Mouse (Mus musculus): Measurements from ENCODE around the gene Rnf5. TPM values are rescaled to one million over a fixed set of nuclear protein-coding genes. Genes with fewer than 3 reads are reported as not detected.

Rnf5 gene
- total RNA-seq, 2 experiments from 2014 or later: 72.1 to 80.3 TPM

DNA sequence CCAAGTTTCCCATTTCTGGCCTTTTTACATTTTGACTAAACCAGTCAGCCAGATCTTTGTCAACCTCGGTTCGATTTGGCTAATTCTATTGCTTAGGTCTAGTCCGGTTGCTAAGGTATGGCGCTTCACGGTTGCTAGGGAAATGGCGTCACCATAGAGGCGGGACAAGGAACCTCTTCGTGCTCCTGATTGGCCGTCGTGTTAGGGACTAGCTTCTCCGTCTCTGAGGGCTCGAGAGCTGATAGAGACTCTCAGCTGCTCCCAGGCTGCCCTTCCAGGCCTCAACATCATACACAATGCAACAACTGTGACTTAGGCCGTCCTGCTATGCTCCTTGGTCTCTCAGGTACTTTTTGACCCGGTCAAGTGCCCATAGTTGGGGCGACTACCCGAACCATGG, 41.1 kb upstream of the Rnf5 start, which contains the start of gene Fkbpl:
TSS of gene Fkbpl (plus strand) at position 157 of the 400 bp plus-strand sequence.
- Histone ChIP-seq H3K27ac (peak within 1 kb of the TSS; percentile 91), H3K4me3 (peak within 1 kb of the TSS; percentile 76)
- TF ChIP-seq CTCF (conservative IDR thresholded peaks at IDR 0.05): no peak
- DNase-seq (ENCODE audit: low spot score in 2 of 2): peak; percentile 98

DNA sequence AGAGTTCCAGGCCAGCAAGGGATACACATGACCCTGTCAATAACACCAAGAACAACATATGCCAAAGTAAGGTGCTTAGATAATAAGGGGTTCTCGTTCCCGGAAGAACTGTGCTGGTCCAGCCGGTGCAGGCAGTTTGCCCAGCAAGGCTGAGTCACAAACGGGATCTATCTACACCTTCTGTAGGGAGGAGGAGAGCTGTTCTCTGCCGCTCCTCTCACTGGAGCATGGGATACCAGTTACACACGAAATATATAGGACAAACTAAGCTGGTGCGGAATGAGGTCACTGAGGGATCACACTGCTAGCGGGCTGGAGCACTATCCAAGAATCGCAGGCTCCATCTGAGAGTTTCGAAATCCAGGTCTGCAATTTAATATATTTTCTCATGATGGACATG, 40.5 kb upstream of the Rnf5 start:
- no peak for TF ChIP-seq CTCF (conservative IDR thresholded peaks at IDR 0.05)
- H3K4me3 ChIP-seq: no peak overlapping the region
- no peak for DNase-seq (ENCODE audit: low spot score in 2 of 2)
- peak overlapping the region; percentile 91 for H3K27ac ChIP-seq

DNA sequence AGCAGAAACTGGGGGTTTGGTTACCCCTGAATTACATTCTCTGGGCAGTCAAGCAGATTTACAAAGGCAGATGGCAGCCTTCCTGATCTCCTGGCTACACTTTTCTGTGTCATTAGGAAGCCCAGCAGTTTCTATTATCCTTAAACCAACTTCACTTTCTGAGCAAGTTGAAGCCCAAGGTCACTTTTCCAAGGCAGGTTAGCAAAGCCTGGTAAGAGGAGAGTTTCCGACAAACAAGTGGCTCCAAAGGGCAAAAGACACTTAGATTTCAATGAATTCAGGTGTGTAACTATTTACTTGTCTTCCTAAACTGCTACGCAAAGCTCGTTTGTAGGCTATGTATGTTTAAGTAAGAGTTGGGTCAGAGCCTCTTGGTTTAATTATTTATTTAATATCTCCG, 39.9 kb upstream of the Rnf5 start:
- no peak for TF ChIP-seq CTCF (conservative IDR thresholded peaks at IDR 0.05)
- DNase-seq (ENCODE audit: low spot score in 2 of 2): no peak
- H3K27ac ChIP-seq: no peak overlapping the region
- H3K4me3 ChIP-seq: no peak overlapping the region

DNA sequence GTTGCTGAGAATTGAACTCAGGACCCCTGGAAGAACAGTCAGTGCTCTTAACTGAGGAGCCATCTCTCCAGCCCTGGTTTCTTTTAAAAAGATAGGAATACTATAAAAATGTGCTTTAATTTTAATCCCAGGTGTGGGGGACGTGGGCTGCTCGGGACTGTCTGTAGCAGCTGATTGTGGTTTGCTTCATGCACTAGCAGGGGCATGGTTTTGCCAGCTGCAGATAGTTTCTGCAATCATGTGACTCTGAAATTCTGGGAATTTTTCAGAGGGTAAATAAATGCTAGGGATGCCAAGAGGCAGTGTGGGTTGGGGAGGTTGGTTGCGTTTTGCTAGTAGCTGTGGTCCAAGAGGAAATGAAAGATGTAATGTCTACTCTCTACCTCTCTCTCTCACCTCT, 38.5 kb upstream of the Rnf5 start:
- no peak for TF ChIP-seq CTCF (conservative IDR thresholded peaks at IDR 0.05)
- peak overlapping the region; percentile 93 for H3K27ac ChIP-seq
- no peak overlapping the region for H3K4me3 ChIP-seq
- no peak for DNase-seq (ENCODE audit: low spot score in 2 of 2)

DNA sequence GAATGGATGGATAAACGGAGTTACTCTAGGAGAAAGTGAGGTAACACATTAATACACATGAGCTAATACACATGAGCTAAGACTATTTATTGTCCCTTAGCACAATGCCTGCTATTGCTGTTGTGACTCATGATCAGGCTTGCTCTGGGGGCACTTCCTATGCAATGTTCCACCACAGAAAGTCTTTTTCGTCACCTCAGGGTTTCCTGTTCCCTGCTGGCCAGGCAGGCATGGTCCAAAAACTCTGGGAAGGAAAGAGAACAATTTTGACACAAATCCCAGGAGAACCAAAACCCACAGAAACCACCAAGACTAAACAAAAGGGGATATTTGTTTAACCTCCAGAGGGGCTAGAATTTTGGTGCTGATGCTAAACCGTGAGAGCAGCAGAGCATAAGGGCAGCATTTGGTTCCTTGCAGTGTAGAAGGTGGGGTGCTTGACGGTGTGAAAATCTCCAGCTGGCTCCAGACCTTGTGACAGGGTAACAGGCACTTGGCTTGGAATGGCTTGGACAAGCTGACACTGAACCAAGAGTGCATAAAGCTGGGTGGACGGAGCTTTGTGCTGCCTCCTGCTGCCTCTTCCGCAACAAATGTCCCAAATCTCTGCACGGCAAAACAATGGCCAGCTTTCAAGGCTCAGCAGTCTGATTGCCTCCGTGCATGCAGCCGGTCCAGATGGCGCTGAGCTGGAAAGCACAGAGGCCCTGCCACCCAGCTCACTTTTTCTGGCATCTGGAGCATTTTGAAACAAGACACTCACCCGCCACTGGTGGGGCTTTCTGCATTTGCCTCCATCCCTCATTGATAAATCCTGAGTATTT, 37.5 kb upstream of the Rnf5 start:
- no peak for DNase-seq (ENCODE audit: low spot score in 2 of 2)
- no peak overlapping the region for H3K4me3 ChIP-seq
- H3K27ac ChIP-seq: peak overlapping the region; percentile 93
- TF ChIP-seq CTCF (conservative IDR thresholded peaks at IDR 0.05): peak; percentile 31

DNA sequence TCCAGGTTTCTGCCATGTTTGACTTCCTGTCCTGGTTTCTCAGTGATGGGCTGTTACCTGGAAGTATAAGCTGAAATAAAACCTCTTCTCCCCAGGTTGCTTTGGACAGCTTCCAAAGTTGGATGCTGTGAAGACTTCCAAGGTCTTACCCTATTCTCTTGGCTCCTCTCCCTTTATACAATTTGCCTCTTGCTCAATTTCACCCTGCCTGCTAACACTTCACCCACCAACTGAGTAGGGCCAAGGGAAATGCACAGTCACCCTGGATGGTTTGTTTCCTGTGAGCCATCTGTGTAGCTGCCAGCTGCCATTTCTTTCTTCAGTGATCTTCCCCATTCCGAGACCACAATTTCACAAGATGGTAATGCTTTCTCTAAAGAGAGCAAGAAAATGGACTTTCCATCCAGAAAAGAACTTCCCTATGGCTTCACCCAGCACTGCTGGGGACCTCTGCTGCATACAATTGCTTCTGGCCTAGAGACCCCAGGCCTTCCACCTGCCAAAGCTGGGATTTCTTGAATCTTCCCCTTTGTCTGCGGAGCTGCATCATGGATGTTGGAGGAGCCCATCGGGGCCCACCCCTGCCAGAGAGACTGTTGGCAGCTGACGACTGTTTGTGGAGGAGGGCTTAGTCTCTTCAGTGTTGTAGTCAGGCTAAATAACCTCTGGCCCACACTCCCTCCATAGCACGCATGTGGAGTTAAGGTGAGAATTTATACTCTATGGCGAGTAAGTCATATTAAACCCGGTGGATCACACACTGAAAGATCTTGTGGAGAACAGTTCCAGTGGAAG, 36.2 kb upstream of the Rnf5 start:
- no peak for TF ChIP-seq CTCF (conservative IDR thresholded peaks at IDR 0.05)
- no peak for DNase-seq (ENCODE audit: low spot score in 2 of 2)
- peak overlapping the region; percentile 93 for H3K27ac ChIP-seq
- no peak overlapping the region for H3K4me3 ChIP-seq

DNA sequence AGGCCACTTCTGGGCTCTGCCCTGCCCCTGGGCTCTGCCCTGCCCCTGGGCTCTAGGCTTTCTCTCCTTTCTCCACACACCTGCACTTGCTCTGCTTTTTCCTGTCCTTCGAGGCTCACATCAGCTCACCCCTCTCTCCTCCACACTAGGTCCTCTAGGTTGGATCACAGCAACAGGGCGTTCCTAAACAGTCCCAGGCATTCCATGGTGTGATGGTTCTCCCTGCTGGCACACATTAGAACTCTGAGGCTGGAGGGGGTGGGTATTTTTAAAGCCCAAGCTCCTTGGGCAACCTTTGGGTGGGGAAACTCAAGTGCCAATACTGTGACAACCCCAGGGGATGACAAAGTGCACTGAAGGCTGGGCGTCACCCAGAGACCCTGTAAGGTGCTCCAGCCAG, 34.0 kb upstream of the Rnf5 start:
- H3K4me3 ChIP-seq: no peak overlapping the region
- TF ChIP-seq CTCF (conservative IDR thresholded peaks at IDR 0.05): no peak
- H3K27ac ChIP-seq: peak overlapping the region; percentile 33; the same call in 1 of the 2 replicates
- no peak for DNase-seq (ENCODE audit: low spot score in 2 of 2)

DNA sequence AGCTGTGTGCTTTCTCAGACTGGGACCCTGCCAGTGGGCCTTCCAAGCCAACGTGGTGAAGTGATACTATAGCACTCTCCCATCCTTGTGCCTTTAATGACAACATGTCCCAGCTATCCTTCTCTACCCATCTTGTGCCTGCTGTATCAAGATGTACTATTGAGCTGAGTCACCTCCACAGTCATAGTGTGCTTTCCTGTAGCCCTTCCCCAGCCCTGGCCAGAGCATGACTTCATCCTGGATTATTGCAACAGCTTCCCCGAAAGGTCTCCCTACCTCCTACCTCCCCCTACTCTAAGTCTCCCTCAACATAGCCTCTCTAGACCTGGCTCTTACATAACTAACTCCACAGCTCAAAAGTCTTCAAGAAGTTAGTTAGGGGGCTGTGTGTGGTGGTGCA, 32.2 kb upstream of the Rnf5 start:
- Histone ChIP-seq H3K27ac (no peak overlapping the region), H3K4me3 (no peak overlapping the region)
- TF ChIP-seq CTCF (conservative IDR thresholded peaks at IDR 0.05): no peak
- DNase-seq (ENCODE audit: low spot score in 2 of 2): no peak

DNA sequence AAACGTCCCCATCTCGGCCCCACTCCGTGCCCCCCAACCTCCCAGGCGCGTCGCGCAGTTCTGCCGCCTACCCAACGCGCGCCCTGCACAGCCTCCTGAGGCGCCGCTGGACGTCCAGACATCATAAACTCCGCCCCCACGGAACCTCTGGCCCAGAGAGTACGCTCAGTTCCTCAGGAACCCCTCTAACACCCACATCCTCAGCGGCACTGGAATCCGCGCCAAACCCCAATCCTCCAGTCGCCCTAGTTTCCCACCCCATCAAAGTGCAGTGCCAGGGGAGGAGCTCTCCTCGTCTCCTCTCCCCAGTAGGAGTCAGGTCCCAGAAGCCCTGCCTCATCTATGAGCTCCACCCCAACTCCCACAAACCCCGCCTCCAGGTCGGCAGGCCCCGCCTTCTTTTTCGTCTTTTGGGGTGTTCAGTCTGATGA, 28.8 kb upstream of the Rnf5 start:
- DNase-seq (ENCODE audit: low spot score in 2 of 2): peak; percentile 87 to 94
- Histone ChIP-seq H3K27ac (peak overlapping the region; percentile 99), H3K4me3 (peak overlapping the region; percentile 67)
- TF ChIP-seq CTCF (conservative IDR thresholded peaks at IDR 0.05): no peak

DNA sequence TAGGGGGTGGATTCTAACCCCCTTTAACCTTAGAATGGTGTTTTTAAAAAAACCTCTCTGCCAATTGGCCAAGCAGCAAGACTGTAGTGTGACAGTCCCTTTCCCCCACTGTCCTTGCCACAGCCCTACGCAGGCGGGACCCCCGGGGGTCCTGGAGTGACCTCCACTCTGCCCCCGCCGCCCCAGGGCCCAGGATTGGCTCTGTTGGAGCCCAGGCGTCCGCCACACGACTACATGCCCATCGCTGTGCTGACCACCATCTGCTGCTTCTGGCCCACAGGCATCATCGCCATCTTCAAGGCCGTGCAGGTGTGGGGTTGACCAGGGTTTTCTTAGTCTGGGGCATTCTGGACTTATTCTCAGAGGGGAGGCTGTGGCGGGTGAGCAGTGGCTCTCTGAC, 28.2 kb upstream of the Rnf5 start:
- peak overlapping the region; percentile 99 for H3K27ac ChIP-seq
- peak overlapping the region; percentile 67 for H3K4me3 ChIP-seq
- DNase-seq (ENCODE audit: low spot score in 2 of 2): no peak
- TF ChIP-seq CTCF (conservative IDR thresholded peaks at IDR 0.05): no peak

DNA sequence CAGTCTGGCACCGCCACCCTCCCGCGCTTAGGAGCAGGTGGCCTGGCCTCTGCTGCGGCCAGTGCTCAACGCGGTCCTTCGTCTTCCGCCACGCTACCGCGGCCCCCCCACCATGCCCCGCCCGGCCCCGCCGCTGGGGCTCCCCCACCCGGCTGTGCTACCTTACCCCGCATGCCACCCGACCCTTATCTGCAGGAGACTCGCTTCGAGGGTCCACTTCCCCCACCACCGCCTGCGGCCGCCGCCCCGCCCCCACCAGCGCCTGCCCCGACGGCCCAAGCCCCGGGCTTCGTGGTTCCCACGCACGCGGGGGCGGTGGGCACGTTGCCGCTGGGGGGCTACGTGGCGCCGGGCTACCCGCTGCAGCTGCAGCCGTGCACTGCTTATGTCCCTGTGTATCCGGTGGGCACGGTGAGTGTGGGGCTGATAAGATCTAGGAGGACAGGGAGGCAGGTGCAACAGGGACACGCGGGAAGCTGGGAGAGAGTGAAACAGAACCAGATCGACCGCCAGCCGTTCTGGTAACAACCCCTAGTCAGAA, 27.3 kb upstream of the Rnf5 start:
- H3K4me3 ChIP-seq: peak overlapping the region; percentile 67
- peak overlapping the region; percentile 99 for H3K27ac ChIP-seq
- TF ChIP-seq CTCF (conservative IDR thresholded peaks at IDR 0.05): no peak
- DNase-seq (ENCODE audit: low spot score in 2 of 2): no peak

DNA sequence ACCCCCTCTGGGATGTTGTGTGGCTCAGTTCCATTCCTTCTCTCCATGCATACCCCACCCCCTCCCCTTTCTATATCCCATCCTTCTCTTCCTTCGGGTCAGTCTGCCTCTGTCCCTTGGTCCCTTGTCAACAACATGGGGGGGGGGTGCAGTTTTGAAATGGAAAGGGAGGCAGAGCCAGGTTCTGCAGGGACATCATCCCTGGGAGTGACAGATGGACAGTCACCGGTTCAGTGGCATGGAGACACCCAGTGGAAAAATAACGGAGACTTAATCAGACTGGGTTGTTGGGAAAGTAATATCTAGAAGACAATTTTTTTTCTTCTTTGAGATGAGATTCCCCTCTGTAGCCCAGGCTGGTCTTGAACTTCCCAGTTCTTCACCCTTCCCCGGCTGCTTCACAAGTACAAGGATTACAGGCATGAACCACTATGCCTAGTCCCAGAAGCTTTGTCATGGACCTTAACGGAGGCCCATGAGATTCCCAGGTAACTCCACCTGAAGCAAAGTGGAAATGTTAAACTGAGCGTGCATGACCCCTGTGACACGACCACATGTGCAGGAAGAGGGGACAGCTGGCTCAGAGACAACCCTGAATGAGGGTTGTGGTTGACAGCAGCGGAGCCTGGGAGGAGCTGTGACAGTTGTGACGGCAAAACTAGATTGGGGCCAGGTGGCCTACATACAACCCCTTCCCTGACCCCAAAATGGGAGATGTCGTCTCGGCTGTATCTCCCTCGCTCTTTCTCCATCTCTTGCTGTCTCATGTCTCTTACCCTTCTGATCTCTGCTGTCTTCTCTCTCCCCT, 26.5 kb upstream of the Rnf5 start:
- H3K27ac ChIP-seq: peak overlapping the region; percentile 99
- DNase-seq (ENCODE audit: low spot score in 2 of 2): no peak
- peak overlapping the region; percentile 67 for H3K4me3 ChIP-seq
- TF ChIP-seq CTCF (conservative IDR thresholded peaks at IDR 0.05): no peak

Measured in layer of hippocampus, adult 2 months (tissue).